Mouse (Mus musculus) induced T-regulatory cell, adult 2 months (primary cell): ENCODE results near the gene Gna11.

Experiments
- DNase-seq: peaks from one replicate; pipeline ENCODE4 v3.0.0-alpha.2; 2012; ENCODE audit warnings: low read depth

Gene Gna11

GRCm38 (mm10) chr10:81565257-81566228, 20.6 kb upstream of the Gna11 start:
- no peak for DNase-seq

GRCm38 (mm10) chr10:81564734-81565133, 19.7 kb upstream of the Gna11 start:
- peak; percentile 77 for DNase-seq

DNA sequence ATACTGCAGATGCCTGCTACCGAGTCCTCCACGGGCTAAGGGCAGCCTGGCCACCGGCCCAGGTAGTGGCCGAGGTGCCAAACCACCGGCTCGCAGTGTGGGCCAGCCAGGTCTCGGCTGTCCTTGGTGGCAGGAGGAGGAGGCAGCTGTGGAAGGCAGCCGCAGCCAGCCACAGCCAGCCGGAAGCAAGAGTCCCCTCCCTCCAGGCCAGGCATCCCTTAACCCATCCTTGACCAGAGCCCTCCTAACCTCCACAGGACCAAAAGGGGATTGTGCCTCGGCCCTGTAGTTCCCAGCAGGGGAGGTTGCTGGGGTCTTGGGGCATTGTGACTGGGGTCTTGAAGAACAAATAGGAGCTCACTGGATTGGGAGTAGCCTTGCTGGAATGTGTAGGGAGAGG, 19.2 kb upstream of the Gna11 start:
- DNase-seq: no peak

- DNase-seq: no peak
These were observed 18.5 kb upstream of the Gna11 start for GRCm38 (mm10) chr10:81563481-81563880.

DNA sequence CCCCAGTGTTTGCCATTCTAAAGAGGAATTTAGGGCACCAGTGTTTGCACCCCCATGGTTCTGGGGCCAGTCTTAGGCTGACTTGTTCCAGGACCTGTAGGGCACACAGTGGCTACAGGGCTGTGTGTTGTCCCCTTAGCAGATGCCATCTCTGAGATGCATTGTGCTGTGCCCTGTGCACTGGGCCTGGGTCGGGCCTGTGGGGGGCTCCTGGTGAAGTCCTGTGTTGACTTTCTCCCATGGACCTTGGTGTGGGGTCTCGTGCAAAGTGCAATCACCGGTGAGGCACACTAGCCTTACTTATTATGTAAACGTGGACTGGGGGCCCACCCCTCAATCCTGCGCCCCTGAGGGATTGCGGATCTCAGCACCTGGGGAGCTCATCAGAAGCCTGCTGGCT, 17.4 kb upstream of the Gna11 start:
- no peak for DNase-seq

- DNase-seq: peak; percentile 94
These were observed 15.9 kb upstream of the Gna11 start for GRCm38 (mm10) chr10:81560719-81561459.

GRCm38 (mm10) chr10:81559627-81560539, 14.9 kb upstream of the Gna11 start:
- peak; percentile 79 for DNase-seq

DNA sequence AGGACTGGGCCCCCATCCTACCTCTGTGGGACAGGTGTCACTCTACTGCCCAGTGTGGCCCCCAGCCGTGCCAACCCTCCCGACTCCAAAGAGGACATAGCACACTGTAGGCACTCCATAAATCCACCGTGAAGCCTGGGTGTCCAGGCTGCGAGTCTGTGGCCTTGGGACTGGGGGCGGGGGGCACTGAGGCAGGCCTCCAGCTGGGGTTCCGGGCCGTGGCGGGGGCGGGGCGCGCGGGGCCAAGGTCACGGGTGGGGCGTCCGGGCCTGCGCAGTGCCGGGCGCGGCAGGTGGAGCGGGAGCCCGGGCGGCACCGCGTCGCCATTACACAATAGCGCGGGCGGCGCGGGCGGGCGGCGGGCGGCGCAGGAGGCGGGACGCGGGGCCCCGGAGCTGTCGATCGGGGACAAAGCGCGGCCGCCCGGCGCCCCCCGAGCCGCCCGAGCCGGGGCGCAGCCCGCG, 14.2 kb upstream of the Gna11 start, which contains the start of gene Aes:
Gene Aes (plus strand): TSS at position 326 of the 464 bp plus-strand sequence.
- peak; percentile 79 for DNase-seq

DNA sequence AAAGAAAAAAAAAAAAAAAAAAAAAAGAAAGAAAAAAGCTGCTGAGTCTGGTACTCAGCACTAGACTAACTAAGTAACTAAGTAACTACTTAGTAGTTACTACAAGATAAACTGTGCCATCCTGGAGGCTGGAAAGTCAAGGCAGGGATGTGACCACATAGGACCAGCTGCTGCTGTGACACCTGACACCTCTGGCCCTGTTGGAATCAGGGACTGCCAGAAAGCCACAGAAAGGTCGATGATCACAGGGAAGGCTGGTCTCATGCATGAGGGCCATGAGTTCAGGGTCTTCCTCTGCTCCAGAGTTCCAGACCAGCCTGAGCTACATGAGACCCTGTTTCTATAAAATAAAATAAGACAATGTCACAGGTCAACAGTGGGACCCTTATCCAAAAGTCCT, 12.5 kb upstream of the Gna11 start:
- no peak for DNase-seq

DNA sequence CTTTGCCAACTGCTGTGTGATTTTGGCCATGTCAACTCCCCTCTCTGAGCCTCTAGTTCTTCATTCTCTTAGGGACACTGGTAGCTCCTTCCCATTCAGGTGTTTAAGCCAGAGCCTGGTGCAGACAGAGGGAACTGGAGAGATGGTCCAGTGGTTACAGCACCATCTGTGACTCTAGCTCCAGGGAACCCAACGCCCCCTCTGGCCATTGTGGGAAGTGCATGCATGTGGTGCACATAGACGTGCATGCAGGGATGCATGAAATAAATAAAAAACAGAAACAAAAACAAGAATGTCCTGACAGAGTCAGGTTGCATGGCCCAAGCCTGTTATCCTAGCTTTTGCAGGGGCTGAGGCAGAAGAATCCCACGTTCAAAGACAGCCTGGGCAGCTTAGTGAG, 11.3 kb upstream of the Gna11 start:
- DNase-seq: peak; percentile 61

DNA sequence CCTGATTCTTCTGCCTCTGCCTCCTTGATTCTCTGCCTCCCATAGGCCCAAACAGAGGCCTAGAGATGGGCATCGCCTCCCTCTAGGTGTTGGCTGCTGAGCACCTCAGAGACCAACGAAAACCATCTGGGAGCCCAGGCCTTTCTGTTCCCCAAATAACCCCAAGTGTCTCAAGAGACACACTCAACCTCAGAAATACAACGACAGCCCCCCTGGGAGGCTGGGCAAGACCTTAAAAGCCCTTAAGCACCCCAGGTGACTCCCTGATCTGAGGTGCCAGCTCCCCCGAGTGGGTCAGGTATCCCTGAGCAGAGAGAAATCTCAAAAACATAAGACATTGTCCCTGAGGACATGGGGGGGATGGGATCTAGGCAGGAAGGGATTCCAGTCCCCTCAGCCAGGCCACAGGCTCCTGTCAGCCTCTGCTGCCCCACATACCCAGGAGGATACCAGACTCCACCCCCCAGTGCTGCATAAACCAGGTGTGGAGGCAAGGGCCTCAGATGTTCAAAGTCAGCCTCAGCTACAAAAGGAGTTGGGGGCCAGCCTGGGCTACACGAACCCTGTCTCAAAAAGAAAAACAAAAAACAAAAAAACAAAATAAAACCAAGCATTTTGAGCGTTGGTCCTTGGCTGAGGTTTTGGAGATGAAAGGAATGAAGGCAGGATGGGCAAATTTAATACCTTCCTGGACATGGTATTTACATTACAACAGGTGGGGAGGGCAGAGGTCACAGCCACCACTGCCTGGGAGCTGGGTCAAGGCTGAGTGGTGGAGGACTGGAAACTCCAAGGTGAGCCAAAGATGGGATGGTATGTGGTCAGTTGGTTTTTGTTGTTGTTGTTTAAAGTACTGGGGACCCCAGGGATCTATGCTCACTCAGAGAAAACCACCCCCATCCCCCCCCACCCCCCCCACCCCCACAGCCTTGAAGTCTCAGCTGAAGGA, 9.1 kb upstream of the Gna11 start:
- DNase-seq: no peak

GRCm38 (mm10) chr10:81553232-81553631, 8.2 kb upstream of the Gna11 start:
- peak; percentile 81 for DNase-seq

DNA sequence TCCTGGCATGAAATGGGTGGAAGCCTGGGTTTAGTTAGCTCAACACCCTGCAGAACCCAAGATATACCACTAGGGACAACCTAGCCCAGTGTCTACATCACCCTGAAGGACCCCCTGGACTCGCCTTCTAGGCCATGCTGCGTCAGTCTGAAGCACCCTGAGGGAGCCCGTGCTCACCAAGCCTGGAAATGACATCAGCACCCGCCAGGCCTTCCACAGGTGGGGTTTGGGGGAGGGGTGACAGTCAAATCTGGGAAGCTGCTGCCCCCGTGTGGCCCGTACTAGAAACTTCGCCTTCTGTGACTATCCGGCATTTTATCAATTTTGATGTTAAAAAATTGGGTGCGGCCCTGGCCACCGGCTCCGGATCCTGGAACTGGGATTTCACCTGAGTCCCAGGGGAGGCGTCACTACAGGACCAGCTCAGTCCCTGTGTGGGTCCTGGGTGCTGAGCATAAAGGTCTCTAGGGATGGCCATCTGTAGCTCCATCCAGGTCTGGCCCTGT, 6.7 kb upstream of the Gna11 start:
- DNase-seq: peak; percentile 95

DNA sequence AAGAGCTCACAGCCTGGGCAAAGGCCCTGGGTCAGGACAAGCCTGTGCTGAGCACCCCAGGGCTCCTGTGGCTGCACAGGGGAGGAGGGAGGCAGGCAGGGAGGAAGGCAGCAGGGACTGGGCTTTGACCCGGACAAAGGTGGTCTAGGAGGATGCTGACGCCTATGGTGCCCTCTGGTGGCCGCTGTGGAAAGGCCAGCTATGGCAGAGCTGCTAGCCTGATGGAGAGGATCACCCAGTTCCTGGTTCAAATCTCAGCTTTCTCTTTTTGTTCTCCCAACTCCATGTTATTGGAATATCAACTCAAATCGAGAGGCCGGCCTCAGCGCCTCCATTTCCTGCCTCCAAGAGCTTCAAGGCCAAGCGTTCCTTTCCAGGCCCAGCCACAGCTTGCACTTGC, 5.3 kb upstream of the Gna11 start:
- peak; percentile 89 for DNase-seq

- DNase-seq: no peak
These were observed 4.0 kb upstream of the Gna11 start for GRCm38 (mm10) chr10:81548944-81549343.

GRCm38 (mm10) chr10:81546788-81547571, 2.0 kb upstream of the Gna11 start:
- no peak for DNase-seq

DNA sequence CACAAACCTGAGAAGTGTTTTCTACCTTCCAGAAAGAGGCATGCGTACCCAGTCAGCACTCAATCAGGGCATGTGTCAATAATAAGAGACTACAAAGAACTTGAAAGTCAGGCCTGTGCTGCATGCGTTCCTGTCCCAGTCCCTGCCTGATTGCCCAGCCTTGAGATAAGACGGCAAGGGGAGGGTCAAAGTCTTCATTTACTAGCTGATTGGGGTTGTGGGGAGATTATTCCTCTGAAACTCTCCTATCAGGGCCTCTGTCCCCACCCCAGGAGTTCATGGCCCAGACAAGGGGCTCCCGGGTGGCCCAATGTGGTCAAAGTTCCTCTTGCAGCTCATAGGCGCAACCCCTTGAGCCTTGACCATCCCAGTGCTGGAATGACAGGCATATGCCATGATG, 1.3 kb upstream of the Gna11 start:
- DNase-seq: no peak

GRCm38 (mm10) chr10:81544296-81545160, 462 bp downstream of the Gna11 start:
- no peak for DNase-seq

DNA sequence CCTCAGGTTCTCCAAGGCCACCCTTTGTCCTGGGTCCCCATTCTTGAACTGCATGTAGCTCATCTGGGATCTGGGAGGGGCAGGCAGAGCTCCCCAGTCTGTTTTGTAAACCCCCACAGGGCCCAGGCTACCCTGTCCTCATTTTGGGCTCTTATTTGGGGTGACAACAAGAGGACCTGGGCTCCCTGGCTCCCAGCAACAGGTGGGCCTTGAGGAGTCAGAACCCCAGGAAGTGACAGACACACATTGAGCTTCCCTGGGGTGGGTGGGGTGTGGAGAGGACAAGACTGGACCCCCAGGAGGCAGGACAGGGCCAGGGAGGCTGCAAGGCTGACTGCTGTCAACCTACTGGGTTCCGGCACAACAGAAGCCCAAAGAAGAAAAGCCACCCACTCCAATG, 1.4 kb downstream of the Gna11 start:
- DNase-seq: peak; percentile 30
